Mouse (Mus musculus) bone marrow macrophage, adult 2 months (primary cell): ENCODE data around the gene Spint3. TPM values are rescaled to one million over a fixed set of nuclear protein-coding genes. Genes with fewer than 3 reads are reported as not detected.

ENCODE experiments used
- H3K27ac ChIP-seq: 2 replicates; pipeline ENCODE4 v1.5.1; 2012; ENCODE audit warnings: low read depth, low read length; ENCODE audit not compliant: insufficient read depth
- H3K4me1 ChIP-seq: 2 replicates; pipeline ENCODE4 v1.6.1; 2012; ENCODE audit warnings: low read length; ENCODE audit not compliant: control insufficient read depth, insufficient read depth
- H3K4me3 ChIP-seq: 2 replicates; pipeline ENCODE4 v1.5.1; 2012; ENCODE audit warnings: mild to moderate bottlenecking, low read length, moderate library complexity; ENCODE audit not compliant: insufficient read depth
- CTCF ChIP-seq: IDR thresholded peaks from 2 replicates; pipeline ENCODE4 v1.5.1; 2012; ENCODE audit warnings: low read depth, mild to moderate bottlenecking, low read length, moderate library complexity
- POLR2A ChIP-seq: IDR thresholded peaks from 2 replicates; pipeline ENCODE4 v1.6.1; 2012; ENCODE audit warnings: mild to moderate bottlenecking, low read depth, low read length, borderline replicate concordance
- polyA plus RNA-seq: library from polyadenylated mRNA; stranded (reverse); fragments of >200 nt; gene quantifications from 2 replicates; pipeline ENCODE4 v1.2.4, GENCODE M21; 2012; ENCODE audit not compliant: missing spikeins, insufficient read depth, insufficient read length

Spint3 gene
- polyA plus RNA-seq, 1 experiment: not detected

GRCm38 (mm10) chr2:164528557-164528956 is 44.7 kb downstream of the Spint3 start:
- H3K27ac ChIP-seq: no peak overlapping the region
- TF ChIP-seq CTCF (no peak), POLR2A (no peak)
- peaks cover 9% of the 10 kb centered on the region; the same call in 1 of the 2 replicates for H3K4me1 ChIP-seq
- H3K4me3 ChIP-seq: no peak overlapping the region

GRCm38 (mm10) chr2:164523301-164523773 is 49.9 kb downstream of the Spint3 start:
- no peak for TF ChIP-seq POLR2A
- TF ChIP-seq CTCF: no peak
- peaks cover 25% of the 10 kb centered on the region for H3K4me1 ChIP-seq
- H3K27ac ChIP-seq: no peak overlapping the region
- no peak overlapping the region for H3K4me3 ChIP-seq

- peak overlapping the region; percentile 14 for H3K4me3 ChIP-seq
- H3K27ac ChIP-seq: no peak overlapping the region
- H3K4me1 ChIP-seq: peaks cover 25% of the 10 kb centered on the region
- TF ChIP-seq POLR2A: no peak
- TF ChIP-seq CTCF: no peak
Measured at GRCm38 (mm10) chr2:164522280-164522679, 51.0 kb downstream of the Spint3 start.

GRCm38 (mm10) chr2:164521841-164522240 is 51.4 kb downstream of the Spint3 start:
- Histone ChIP-seq H3K4me1 (peaks cover 25% of the 10 kb centered on the region), H3K27ac (no peak overlapping the region), H3K4me3 (peak overlapping the region; percentile 14)
- TF ChIP-seq POLR2A: no peak
- TF ChIP-seq CTCF: no peak

GRCm38 (mm10) chr2:164520782-164521181 is 52.5 kb downstream of the Spint3 start:
- Histone ChIP-seq H3K27ac (no peak overlapping the region), H3K4me1 (peaks cover 25% of the 10 kb centered on the region), H3K4me3 (no peak overlapping the region)
- TF ChIP-seq CTCF (peak; percentile 59), POLR2A (no peak)

Other genes starting within 250 kb of the Spint3 start
- gene Svs5, start 240.7 kb downstream of the Spint3 start, polyA plus RNA-seq: not detected in 2 replicates
- gene Slpi, start 184.4 kb downstream of the Spint3 start, polyA plus RNA-seq: 2.1 and 2.3 TPM in 2 replicates
- not detected in 2 replicates for gene Rbpjl, start 170.3 kb downstream of the Spint3 start, polyA plus RNA-seq
- gene Matn4, start 168.3 kb downstream of the Spint3 start, polyA plus RNA-seq: not detected in 2 replicates
- gene Sdc4, start 129.6 kb downstream of the Spint3 start, polyA plus RNA-seq: 125 and 132 TPM in 2 replicates
- gene Sys1, start 116.5 kb downstream of the Spint3 start, polyA plus RNA-seq: 33.3 and 33.9 TPM in 2 replicates
- gene Gm20458, start 112.5 kb downstream of the Spint3 start, polyA plus RNA-seq: not detected in 2 replicates
- not detected in 2 replicates for gene Trp53tg5, start 99.7 kb downstream of the Spint3 start, polyA plus RNA-seq
- gene Dbndd2, start 87.4 kb downstream of the Spint3 start, polyA plus RNA-seq: 67.6 and 75.8 TPM in 2 replicates
- 58.5 and 80.9 TPM in 2 replicates for gene Pigt, start 75.9 kb downstream of the Spint3 start, polyA plus RNA-seq
- gene Wfdc2, start 11.0 kb downstream of the Spint3 start, polyA plus RNA-seq: not detected in 2 replicates
- not detected in 2 replicates for gene Wfdc6a, start 12.0 kb upstream of the Spint3 start, polyA plus RNA-seq
- not detected in 2 replicates for gene Eppin, start 20.1 kb upstream of the Spint3 start, polyA plus RNA-seq
- gene Wfdc6b, start 40.1 kb upstream of the Spint3 start, polyA plus RNA-seq: not detected in 2 replicates
- not detected in 2 replicates for gene Wfdc8, start 40.2 kb upstream of the Spint3 start, polyA plus RNA-seq
- not detected in 2 replicates for gene Wfdc16, start 65.3 kb upstream of the Spint3 start, polyA plus RNA-seq
- gene Wfdc10, start 82.6 kb upstream of the Spint3 start, polyA plus RNA-seq: not detected in 2 replicates
- gene Wfdc9, start 83.1 kb upstream of the Spint3 start, polyA plus RNA-seq: not detected in 2 replicates
- gene Wfdc11, start 100.6 kb upstream of the Spint3 start, polyA plus RNA-seq: not detected in 2 replicates
- not detected in 2 replicates for gene Wfdc13, start 111.6 kb upstream of the Spint3 start, polyA plus RNA-seq
- gene Spint4, start 125.0 kb upstream of the Spint3 start, polyA plus RNA-seq: not detected in 2 replicates
- gene Spint5, start 141.8 kb upstream of the Spint3 start, polyA plus RNA-seq: not detected in 2 replicates
- not detected in 2 replicates for gene Wfdc3, start 172.5 kb upstream of the Spint3 start, polyA plus RNA-seq
- gene Dnttip1, start 172.5 kb upstream of the Spint3 start, polyA plus RNA-seq: 33.4 and 33.7 TPM in 2 replicates
- 93.9 and 99.8 TPM in 2 replicates for gene Ube2c, start 196.4 kb upstream of the Spint3 start, polyA plus RNA-seq
- gene Tnnc2, start 206.5 kb upstream of the Spint3 start, polyA plus RNA-seq: 0.80 TPM in 1 of 2 replicates, not detected in the other
- gene Snx21, start 212.4 kb upstream of the Spint3 start, polyA plus RNA-seq: 14.6 and 20.3 TPM in 2 replicates
- 26.8 and 27.6 TPM in 2 replicates for gene Acot8, start 231.4 kb upstream of the Spint3 start, polyA plus RNA-seq
- 5.0 and 7.3 TPM in 2 replicates for gene Zswim3, start 231.6 kb upstream of the Spint3 start, polyA plus RNA-seq
- 5.7 and 5.8 TPM in 2 replicates for gene Zswim1, start 249.2 kb upstream of the Spint3 start, polyA plus RNA-seq